Mouse (Mus musculus) erythroid progenitor cell, adult 5-6 weeks (primary cell): ENCODE results near the gene Rnf181. TPM values are rescaled to one million over a fixed set of nuclear protein-coding genes. Genes with fewer than 3 reads are reported as not detected.

Source experiments
- ATAC-seq: replicated peaks from 2 replicates; pipeline ENCODE4 v1.8.0; 2016; ENCODE audit warnings: moderate number of reproducible peaks, mild to moderate bottlenecking, moderate TSS enrichment, inconsistent platforms; ENCODE audit not compliant: poor library complexity, low FRiP score, severe bottlenecking
- total RNA-seq, 2 experiments: library from RNA; stranded (forward) in 1 of 2; stranded (reverse) in 1 of 2; fragments of 150-400 nt in 1 of 2; fragments of 186-747, 209-891 nt in 1 of 2; gene quantifications; 2 replicates each; pipeline versions ENCODE4 v1.2.3 to v1.2.4; 2015 to 2017; ENCODE audit warnings: low replicate concordance in 2 of 2

Gene Rnf181
- total RNA-seq, 2 experiments from 2014 or later = 56.4 to 96.0 TPM

- no peak for ATAC-seq
These were observed 19.8 kb upstream of the Rnf181 start for GRCm38 (mm10) chr6:72386561-72386960.

- no peak for ATAC-seq
These were observed 18.5 kb upstream of the Rnf181 start for GRCm38 (mm10) chr6:72385258-72385657.

- ATAC-seq = peak; percentile 69
These were observed 17.2 kb upstream of the Rnf181 start for GRCm38 (mm10) chr6:72383952-72384351.

GRCm38 (mm10) chr6:72383142-72383820, 16.5 kb upstream of the Rnf181 start:
- no peak for ATAC-seq

GRCm38 (mm10) chr6:72382494-72382893, 15.7 kb upstream of the Rnf181 start:
- no peak for ATAC-seq

- peak; percentile 80 for ATAC-seq
These were observed 13.5 kb upstream of the Rnf181 start, which contains the start of gene Vamp5 for GRCm38 (mm10) chr6:72380131-72380770. Gene Vamp5 (minus strand): TSS chr6:72380468.

GRCm38 (mm10) chr6:72379377-72380130, 12.8 kb upstream of the Rnf181 start:
- ATAC-seq = peak; percentile 45

GRCm38 (mm10) chr6:72378510-72379234, 11.9 kb upstream of the Rnf181 start:
- ATAC-seq = no peak

GRCm38 (mm10) chr6:72374820-72375563, 8.2 kb upstream of the Rnf181 start:
- ATAC-seq = peak; percentile 73

- no peak for ATAC-seq
These were observed 7.5 kb upstream of the Rnf181 start for GRCm38 (mm10) chr6:72374206-72374605.

- ATAC-seq = no peak
These were observed 6.4 kb upstream of the Rnf181 start for GRCm38 (mm10) chr6:72373184-72373583.

GRCm38 (mm10) chr6:72371571-72371970, 4.8 kb upstream of the Rnf181 start:
- no peak for ATAC-seq

GRCm38 (mm10) chr6:72371147-72371546, 4.4 kb upstream of the Rnf181 start:
- ATAC-seq = no peak

GRCm38 (mm10) chr6:72370091-72370490, 3.3 kb upstream of the Rnf181 start:
- no peak for ATAC-seq

GRCm38 (mm10) chr6:72369557-72369956, 2.8 kb upstream of the Rnf181 start:
- ATAC-seq = 0 out of 2 replicates have a peak, but pooled peaks have one; percentile 32

- no peak for ATAC-seq
These were observed 761 bp upstream of the Rnf181 start for GRCm38 (mm10) chr6:72367460-72367974.

- no peak for ATAC-seq
These were observed 452 bp downstream of the Rnf181 start for GRCm38 (mm10) chr6:72366304-72366703.

GRCm38 (mm10) chr6:72364985-72365384, 1.8 kb downstream of the Rnf181 start:
- ATAC-seq = no peak

- no peak for ATAC-seq
These were observed 2.7 kb downstream of the Rnf181 start for GRCm38 (mm10) chr6:72364009-72364408.
